Mouse (Mus musculus): ENCODE measurements around the gene Cux2. TPM values are rescaled to one million over a fixed set of nuclear protein-coding genes. Genes with fewer than 3 reads are reported as not detected.

Cux2 gene
- polyA plus RNA-seq, 1 experiment from 2014 or later: 17.4 TPM

- H3K4me3 ChIP-seq (ENCODE audit: low read depth, low read length): no peak overlapping the region
- no peaks in the 10 kb centered on the region for H3K27me3 ChIP-seq (ENCODE audit: control insufficient read depth, insufficient read depth, low read length)
- 85% methylated on average over 8 of the region's 8 CpGs for WGBS
- H3K27ac ChIP-seq (ENCODE audit: low read depth, low read length): no peak overlapping the region
- no peak overlapping the region for H3K9ac ChIP-seq (ENCODE audit: low read depth, low read length)
- H3K9me3 ChIP-seq (ENCODE audit: control insufficient read depth, low read length): no peaks in the 10 kb centered on the region
- H3K36me3 ChIP-seq (ENCODE audit: control insufficient read depth, insufficient read depth, low read length): no peaks in the 10 kb centered on the region
- peaks cover 8% of the 10 kb centered on the region; the same call in 1 of the 2 replicates for H3K4me1 ChIP-seq (replicated peaks; ENCODE audit: control insufficient read depth, insufficient read depth, low read length)
- H3K4me2 ChIP-seq (replicated peaks; ENCODE audit: low read depth, low read length): no peak overlapping the region
- DNase-seq (ENCODE audit: low spot score) (no peak), ATAC-seq (ENCODE audit: low FRiP score) (no peak)
Measured at GRCm38 (mm10) chr5:121961256-121961655, 88.6 kb downstream of the Cux2 start.

GRCm38 (mm10) chr5:121959688-121960087 lies 90.2 kb downstream of the Cux2 start:
- ATAC-seq (ENCODE audit: low FRiP score) (no peak), DNase-seq (ENCODE audit: low spot score) (no peak)
- Histone ChIP-seq H3K27me3 (ENCODE audit: control insufficient read depth, insufficient read depth, low read length) (no peaks in the 10 kb centered on the region), H3K9ac (ENCODE audit: low read depth, low read length) (no peak overlapping the region), H3K4me2 (replicated peaks; ENCODE audit: low read depth, low read length) (no peak overlapping the region), H3K36me3 (ENCODE audit: control insufficient read depth, insufficient read depth, low read length) (no peaks in the 10 kb centered on the region), H3K4me3 (ENCODE audit: low read depth, low read length) (no peak overlapping the region), H3K4me1 (replicated peaks; ENCODE audit: control insufficient read depth, insufficient read depth, low read length) (no peaks in the 10 kb centered on the region), H3K9me3 (ENCODE audit: control insufficient read depth, low read length) (no peaks in the 10 kb centered on the region), H3K27ac (ENCODE audit: low read depth, low read length) (no peak overlapping the region)
- 84% methylated on average over 10 of the region's 10 CpGs for WGBS

GRCm38 (mm10) chr5:121958551-121958950 lies 91.4 kb downstream of the Cux2 start:
- H3K4me1 ChIP-seq (replicated peaks; ENCODE audit: control insufficient read depth, insufficient read depth, low read length): no peaks in the 10 kb centered on the region
- H3K36me3 ChIP-seq (ENCODE audit: control insufficient read depth, insufficient read depth, low read length): no peaks in the 10 kb centered on the region
- H3K9ac ChIP-seq (ENCODE audit: low read depth, low read length): no peak overlapping the region
- DNase-seq (ENCODE audit: low spot score) (no peak), ATAC-seq (ENCODE audit: low FRiP score) (no peak)
- H3K4me2 ChIP-seq (replicated peaks; ENCODE audit: low read depth, low read length): no peak overlapping the region
- H3K27me3 ChIP-seq (ENCODE audit: control insufficient read depth, insufficient read depth, low read length): no peaks in the 10 kb centered on the region
- no peak overlapping the region for H3K27ac ChIP-seq (ENCODE audit: low read depth, low read length)
- no peaks in the 10 kb centered on the region for H3K9me3 ChIP-seq (ENCODE audit: control insufficient read depth, low read length)
- H3K4me3 ChIP-seq (ENCODE audit: low read depth, low read length): no peak overlapping the region
- WGBS: 80% methylated on average over 9 of the region's 9 CpGs

GRCm38 (mm10) chr5:121955806-121956205 lies 94.1 kb downstream of the Cux2 start:
- WGBS: 82% methylated on average over 5 of the region's 5 CpGs
- Histone ChIP-seq H3K27ac (ENCODE audit: low read depth, low read length) (no peak overlapping the region), H3K4me3 (ENCODE audit: low read depth, low read length) (no peak overlapping the region), H3K9me3 (ENCODE audit: control insufficient read depth, low read length) (no peaks in the 10 kb centered on the region), H3K9ac (ENCODE audit: low read depth, low read length) (no peak overlapping the region), H3K27me3 (ENCODE audit: control insufficient read depth, insufficient read depth, low read length) (no peaks in the 10 kb centered on the region), H3K4me2 (replicated peaks; ENCODE audit: low read depth, low read length) (no peak overlapping the region), H3K36me3 (ENCODE audit: control insufficient read depth, insufficient read depth, low read length) (no peaks in the 10 kb centered on the region), H3K4me1 (replicated peaks; ENCODE audit: control insufficient read depth, insufficient read depth, low read length) (no peaks in the 10 kb centered on the region)
- ATAC-seq (ENCODE audit: low FRiP score) (no peak), DNase-seq (ENCODE audit: low spot score) (no peak)

GRCm38 (mm10) chr5:121950175-121950574 lies 99.7 kb downstream of the Cux2 start:
- H3K9me3 ChIP-seq (ENCODE audit: control insufficient read depth, low read length): no peaks in the 10 kb centered on the region
- H3K27me3 ChIP-seq (ENCODE audit: control insufficient read depth, insufficient read depth, low read length): no peaks in the 10 kb centered on the region; the same call in none of the 2 replicates
- H3K4me2 ChIP-seq (replicated peaks; ENCODE audit: low read depth, low read length): no peak overlapping the region
- H3K4me3 ChIP-seq (ENCODE audit: low read depth, low read length): no peak overlapping the region
- peaks cover 6% of the 10 kb centered on the region for H3K4me1 ChIP-seq (replicated peaks; ENCODE audit: control insufficient read depth, insufficient read depth, low read length)
- peak overlapping the region; percentile 77 for H3K27ac ChIP-seq (ENCODE audit: low read depth, low read length)
- DNase-seq (ENCODE audit: low spot score) (no peak), ATAC-seq (ENCODE audit: low FRiP score) (no peak)
- H3K36me3 ChIP-seq (ENCODE audit: control insufficient read depth, insufficient read depth, low read length): no peaks in the 10 kb centered on the region
- no peak overlapping the region for H3K9ac ChIP-seq (ENCODE audit: low read depth, low read length)
- WGBS: 86% methylated on average over 2 of the region's 2 CpGs

GRCm38 (mm10) chr5:121949050-121949443 lies 100.9 kb downstream of the Cux2 start:
- Histone ChIP-seq H3K9ac (ENCODE audit: low read depth, low read length) (peak overlapping the region; percentile 42; the same call in 1 of the 2 replicates), H3K27ac (ENCODE audit: low read depth, low read length) (peak overlapping the region; percentile 77), H3K27me3 (ENCODE audit: control insufficient read depth, insufficient read depth, low read length) (no peaks in the 10 kb centered on the region; the same call in none of the 2 replicates), H3K4me2 (replicated peaks; ENCODE audit: low read depth, low read length) (0 out of 2 replicates have a peak overlapping the region, but pooled peaks have one; percentile 2), H3K36me3 (ENCODE audit: control insufficient read depth, insufficient read depth, low read length) (no peaks in the 10 kb centered on the region), H3K4me3 (ENCODE audit: low read depth, low read length) (no peak overlapping the region), H3K4me1 (replicated peaks; ENCODE audit: control insufficient read depth, insufficient read depth, low read length) (peaks cover 6% of the 10 kb centered on the region), H3K9me3 (ENCODE audit: control insufficient read depth, low read length) (no peaks in the 10 kb centered on the region)
- ATAC-seq (ENCODE audit: low FRiP score) (peak; percentile 46; the same call in 1 of the 2 replicates), DNase-seq (ENCODE audit: low spot score) (no peak)
- 30% methylated on average over 8 of the region's 8 CpGs for WGBS

- ATAC-seq (ENCODE audit: low FRiP score): peak; percentile 76
- Histone ChIP-seq H3K27me3 (ENCODE audit: control insufficient read depth, insufficient read depth, low read length) (no peaks in the 10 kb centered on the region; the same call in none of the 2 replicates), H3K9me3 (ENCODE audit: control insufficient read depth, low read length) (no peaks in the 10 kb centered on the region), H3K4me3 (ENCODE audit: low read depth, low read length) (peak overlapping the region; percentile 6; the same call in 1 of the 2 replicates), H3K9ac (ENCODE audit: low read depth, low read length) (peak overlapping the region; percentile 42; the same call in 1 of the 2 replicates), H3K4me2 (replicated peaks; ENCODE audit: low read depth, low read length) (peak overlapping the region; percentile 46), H3K27ac (ENCODE audit: low read depth, low read length) (peak overlapping the region; percentile 77), H3K36me3 (ENCODE audit: control insufficient read depth, insufficient read depth, low read length) (no peaks in the 10 kb centered on the region), H3K4me1 (replicated peaks; ENCODE audit: control insufficient read depth, insufficient read depth, low read length) (peaks cover 6% of the 10 kb centered on the region)
- WGBS: 6% methylated on average over 44 of the region's 44 CpGs
- peak; percentile 80 for DNase-seq (ENCODE audit: low spot score)
Measured at GRCm38 (mm10) chr5:121948302-121949049, 101.4 kb downstream of the Cux2 start.

GRCm38 (mm10) chr5:121946657-121947245 lies 103.2 kb downstream of the Cux2 start:
- no peaks in the 10 kb centered on the region; the same call in none of the 2 replicates for H3K27me3 ChIP-seq (ENCODE audit: control insufficient read depth, insufficient read depth, low read length)

More at GRCm38 (mm10) chr5:121946657-121947245, 103.2 kb downstream of the Cux2 start:
- H3K36me3 ChIP-seq (ENCODE audit: control insufficient read depth, insufficient read depth, low read length): no peaks in the 10 kb centered on the region
- DNase-seq (ENCODE audit: low spot score) (no peak), ATAC-seq (ENCODE audit: low FRiP score) (no peak)
- peak overlapping the region; percentile 77; the same call in 1 of the 2 replicates for H3K27ac ChIP-seq (ENCODE audit: low read depth, low read length)
- no peak overlapping the region for H3K4me3 ChIP-seq (ENCODE audit: low read depth, low read length)
- WGBS: 86% methylated on average over 7 of the region's 7 CpGs
- no peak overlapping the region for H3K9ac ChIP-seq (ENCODE audit: low read depth, low read length)
- no peak overlapping the region for H3K4me2 ChIP-seq (replicated peaks; ENCODE audit: low read depth, low read length)
- peaks cover 6% of the 10 kb centered on the region for H3K4me1 ChIP-seq (replicated peaks; ENCODE audit: control insufficient read depth, insufficient read depth, low read length)
- no peaks in the 10 kb centered on the region for H3K9me3 ChIP-seq (ENCODE audit: control insufficient read depth, low read length)

All from hindbrain, embryonic 11.5 days (tissue).